Mouse (Mus musculus) 3134 (cell line): ENCODE measurements around the gene Mmp15.

Source experiments
- DNase-seq: peaks from one replicate; pipeline ENCODE4 v3.0.0-alpha.2; 2011; ENCODE audit warnings: low spot score; ENCODE audit not compliant: insufficient read length; ENCODE audit errors: extremely low read depth

Mmp15 gene

GRCm38 (mm10) chr8:95352151-95352870 lies at the start of gene Mmp15:
TSS of gene Mmp15 (plus strand) at chr8:95352268.
- no peak for DNase-seq

GRCm38 (mm10) chr8:95302410-95302809 lies 49.7 kb upstream of the Mmp15 start:
- peak; percentile 31 for DNase-seq

GRCm38 (mm10) chr8:95305526-95305925 lies 46.5 kb upstream of the Mmp15 start:
- no peak for DNase-seq

GRCm38 (mm10) chr8:95306431-95306830 lies 45.6 kb upstream of the Mmp15 start, which contains the start of gene Cngb1:
TSS of gene Cngb1 (minus strand) at chr8:95306585.
- DNase-seq: no peak

GRCm38 (mm10) chr8:95310342-95310970 lies 41.6 kb upstream of the Mmp15 start, which contains the start of gene Tepp:
TSS of gene Tepp (plus strand) at chr8:95310566.
- no peak for DNase-seq

GRCm38 (mm10) chr8:95312836-95313235 lies 39.2 kb upstream of the Mmp15 start:
- no peak for DNase-seq

GRCm38 (mm10) chr8:95313857-95314256 lies 38.2 kb upstream of the Mmp15 start:
- DNase-seq: no peak

GRCm38 (mm10) chr8:95314707-95315106 lies 37.4 kb upstream of the Mmp15 start:
- no peak for DNase-seq

- DNase-seq: no peak
Measured at GRCm38 (mm10) chr8:95315350-95315749, 36.7 kb upstream of the Mmp15 start.

GRCm38 (mm10) chr8:95320224-95321139 lies 31.6 kb upstream of the Mmp15 start:
- DNase-seq: no peak

- no peak for DNase-seq
Measured at GRCm38 (mm10) chr8:95323201-95323600, 28.9 kb upstream of the Mmp15 start.

- DNase-seq: no peak
Measured at GRCm38 (mm10) chr8:95324646-95325045, 27.4 kb upstream of the Mmp15 start.

- DNase-seq: no peak
Measured at GRCm38 (mm10) chr8:95326822-95327221, 25.2 kb upstream of the Mmp15 start.

GRCm38 (mm10) chr8:95327866-95328465 lies 24.1 kb upstream of the Mmp15 start:
- no peak for DNase-seq

- no peak for DNase-seq
Measured at GRCm38 (mm10) chr8:95330367-95330766, 21.7 kb upstream of the Mmp15 start.

- peak; percentile 88 for DNase-seq
Measured at GRCm38 (mm10) chr8:95331156-95331719, 20.8 kb upstream of the Mmp15 start.

GRCm38 (mm10) chr8:95331720-95332436 lies 20.2 kb upstream of the Mmp15 start, which contains the start of the genes Zfp319 and Usb1:
TSS of gene Zfp319 (minus strand) at chr8:95331950.
TSS of gene Usb1 (plus strand) at chr8:95332284.
- DNase-seq: peak; percentile 97

GRCm38 (mm10) chr8:95332437-95333199 lies 19.4 kb upstream of the Mmp15 start:
- no peak for DNase-seq

GRCm38 (mm10) chr8:95335706-95336105 lies 16.4 kb upstream of the Mmp15 start:
- DNase-seq: no peak
